Mouse (Mus musculus) liver, embryonic 11.5 days (tissue): Measurements from ENCODE around the gene BC048562. TPM values are rescaled to one million over a fixed set of nuclear protein-coding genes. Genes with fewer than 3 reads are reported as not detected.

Experiments
- ATAC-seq: fragments of 200-750 bp; cut with Nextera tagmentation; replicated peaks from 2 replicates; pipeline ENCODE4 v1.8.0; 2017; ENCODE audit warnings: moderate number of reproducible peaks, mild to moderate bottlenecking, moderate TSS enrichment, moderate library complexity; ENCODE audit not compliant: low FRiP score
- DNase-seq: peaks from one replicate; pipeline ENCODE4 v3.0.0-alpha.2; 2017; ENCODE audit warnings: low spot score
- H3K27ac ChIP-seq: fragments of 300-500 bp; sonication (generic); 2 replicates; pipeline ENCODE4 v1.5.1; 2014; ENCODE audit warnings: mild to moderate bottlenecking, low read depth, low read length, control low read depth
- H3K27me3 ChIP-seq: fragments of 300-500 bp; sonication (generic); replicated peaks from 2 replicates; pipeline ENCODE4 v1.6.1; 2014; ENCODE audit warnings: low read length, mixed read lengths; ENCODE audit not compliant: control insufficient read depth, insufficient read depth
- H3K36me3 ChIP-seq: fragments of 300-500 bp; sonication (generic); 2 replicates; pipeline ENCODE4 v1.6.1; 2014; ENCODE audit warnings: mild to moderate bottlenecking, low read length, moderate library complexity, mixed read lengths; ENCODE audit not compliant: control insufficient read depth, insufficient read depth
- H3K4me1 ChIP-seq: fragments of 300-500 bp; sonication (generic); replicated peaks from 2 replicates; pipeline ENCODE4 v1.6.1; 2014; ENCODE audit warnings: low read length, mixed read lengths; ENCODE audit not compliant: control insufficient read depth, insufficient read depth
- H3K4me2 ChIP-seq: fragments of 300-500 bp; sonication (generic); 2 replicates; pipeline ENCODE4 v1.6.1; 2014; ENCODE audit warnings: mild to moderate bottlenecking, control low read depth, moderate library complexity
- H3K4me3 ChIP-seq: fragments of 300-500 bp; sonication (generic); 2 replicates; pipeline ENCODE4 v1.5.1; 2014; ENCODE audit warnings: low read depth, low read length, control low read depth
- H3K9ac ChIP-seq: fragments of 300-500 bp; sonication (generic); 2 replicates; pipeline ENCODE4 v1.6.1; 2014; ENCODE audit warnings: low read depth, low read length, control low read depth
- H3K9me3 ChIP-seq: fragments of 300-500 bp; sonication (generic); 2 replicates; pipeline ENCODE4 v1.6.1; 2016; ENCODE audit warnings: low read length, inconsistent platforms, mixed read lengths; ENCODE audit not compliant: control insufficient read depth
- WGBS: fragments of 180-500 bp; shearing (Covaris S2); extraction: QIAGEN DNeasy Blood & Tissue Kit; methylation state at CpG from one replicate; pipeline ENCODE4 v1.1.7; 2014; 5-methylcytosine and 5-hydroxymethylcytosine counted together
- polyA plus RNA-seq: library from polyadenylated mRNA; unstranded; fragments of >200 nt; fragmentation: Nextera tagmentation; extraction: Ambion mirVana; gene quantifications from 2 replicates; pipeline ENCODE4 v1.2.1, GENCODE M21; 2014

Gene BC048562
- polyA plus RNA-seq, 1 experiment from 2014 or later: not detected

- H3K27me3 ChIP-seq: no peaks in the 10 kb centered on the region
- WGBS: 81% methylated on average over 4 of the region's 4 CpGs
- H3K4me2 ChIP-seq: peak overlapping the region; percentile 98; the same call in 1 of the 2 replicates
- H3K27ac ChIP-seq: no peak overlapping the region
- H3K9me3 ChIP-seq: no peaks in the 10 kb centered on the region
- peaks cover 47% of the 10 kb centered on the region for H3K4me1 ChIP-seq
- H3K36me3 ChIP-seq: no peaks in the 10 kb centered on the region
- H3K4me3 ChIP-seq: no peak overlapping the region
- no peak for ATAC-seq
- no peak for DNase-seq
- no peak overlapping the region for H3K9ac ChIP-seq
Observed at GRCm38 (mm10) chr9:108453458-108453857, 17.2 kb downstream of the BC048562 start.

GRCm38 (mm10) chr9:108454429-108454828 lies 18.1 kb downstream of the BC048562 start:
- no peaks in the 10 kb centered on the region for H3K27me3 ChIP-seq
- H3K4me3 ChIP-seq: no peak overlapping the region
- no peak overlapping the region for H3K27ac ChIP-seq
- H3K4me2 ChIP-seq: no peak overlapping the region
- no peak for ATAC-seq
- DNase-seq: no peak
- WGBS: 72% methylated on average over 6 of the region's 6 CpGs
- no peak overlapping the region for H3K9ac ChIP-seq
- H3K4me1 ChIP-seq: peaks cover 46% of the 10 kb centered on the region
- H3K36me3 ChIP-seq: no peaks in the 10 kb centered on the region
- H3K9me3 ChIP-seq: no peaks in the 10 kb centered on the region

GRCm38 (mm10) chr9:108455747-108456571 lies 19.7 kb downstream of the BC048562 start:
- Histone ChIP-seq H3K9me3 (no peaks in the 10 kb centered on the region), H3K4me1 (peaks cover 33% of the 10 kb centered on the region), H3K4me3 (no peak overlapping the region), H3K27ac (peak overlapping the region; percentile 35; the same call in 1 of the 2 replicates), H3K9ac (no peak overlapping the region; the same call in 1 of the 2 replicates), H3K4me2 (no peak overlapping the region), H3K27me3 (no peaks in the 10 kb centered on the region), H3K36me3 (no peaks in the 10 kb centered on the region)
- no peak for ATAC-seq
- 52% methylated on average over 12 of the region's 12 CpGs for WGBS
- DNase-seq: no peak

- Histone ChIP-seq H3K9ac (no peak overlapping the region), H3K4me3 (no peak overlapping the region), H3K27me3 (no peaks in the 10 kb centered on the region), H3K4me1 (peaks cover 31% of the 10 kb centered on the region), H3K4me2 (no peak overlapping the region), H3K36me3 (peaks cover 2% of the 10 kb centered on the region; the same call in 1 of the 2 replicates), H3K9me3 (no peaks in the 10 kb centered on the region), H3K27ac (no peak overlapping the region)
- DNase-seq (no peak), ATAC-seq (no peak)
- WGBS: 80% methylated on average over 10 of the region's 10 CpGs
Observed at GRCm38 (mm10) chr9:108456953-108457352, 20.7 kb downstream of the BC048562 start.

- ATAC-seq (no peak), DNase-seq (no peak)
- peak overlapping the region; percentile 71 for H3K4me3 ChIP-seq
- H3K4me1 ChIP-seq: peaks cover 19% of the 10 kb centered on the region
- no peaks in the 10 kb centered on the region for H3K27me3 ChIP-seq
- 86% methylated on average over 1 of the region's 1 CpGs for WGBS
- H3K36me3 ChIP-seq: peaks cover 15% of the 10 kb centered on the region
- H3K9me3 ChIP-seq: no peaks in the 10 kb centered on the region
- peak overlapping the region; percentile 75 for H3K4me2 ChIP-seq
- no peak overlapping the region for H3K9ac ChIP-seq
- peak overlapping the region; percentile 81; the same call in 1 of the 2 replicates for H3K27ac ChIP-seq
Observed at GRCm38 (mm10) chr9:108459939-108460318, 23.6 kb downstream of the BC048562 start.

GRCm38 (mm10) chr9:108460319-108461178 lies 24.3 kb downstream of the BC048562 start, which contains the start of gene Ccdc71:
Gene Ccdc71 (plus strand): TSS chr9:108460527.
- WGBS: under 1% methylated on average over 52 of the region's 52 CpGs
- H3K4me1 ChIP-seq: peaks cover 19% of the 10 kb centered on the region

GRCm38 (mm10) chr9:108461181-108461631 lies 24.9 kb downstream of the BC048562 start, which contains the start of gene Klhdc8b:
Gene Klhdc8b (minus strand): TSS chr9:108461581.
- DNase-seq (no peak), ATAC-seq (no peak)
- Histone ChIP-seq H3K27ac (peak within 1 kb of the TSS; percentile 81), H3K4me1 (peaks cover 14% of the 10 kb centered on the region), H3K4me3 (peak within 1 kb of the TSS; percentile 71), H3K9ac (peak within 1 kb of the TSS; percentile 80), H3K27me3 (no peaks in the 10 kb centered on the region), H3K9me3 (no peaks in the 10 kb centered on the region), H3K36me3 (peaks cover 15% of the 10 kb centered on the region), H3K4me2 (peak within 1 kb of the TSS; percentile 75)
- 27% methylated on average over 11 of the region's 11 CpGs for WGBS

More at GRCm38 (mm10) chr9:108460319-108461178, 24.3 kb downstream of the BC048562 start, which contains the start of gene Ccdc71:
- Histone ChIP-seq H3K4me3 (peak within 1 kb of the TSS; percentile 71), H3K27me3 (no peaks in the 10 kb centered on the region), H3K36me3 (peaks cover 15% of the 10 kb centered on the region), H3K4me2 (peak within 1 kb of the TSS; percentile 75), H3K9me3 (no peaks in the 10 kb centered on the region), H3K9ac (peak within 1 kb of the TSS; percentile 80), H3K27ac (peak within 1 kb of the TSS; percentile 81)
- peak; percentile 87 for ATAC-seq
- DNase-seq: peak; percentile 90

- no peaks in the 10 kb centered on the region for H3K27me3 ChIP-seq
- peak overlapping the region; percentile 13; the same call in 1 of the 2 replicates for H3K9ac ChIP-seq
- H3K27ac ChIP-seq: 0 out of 2 replicates have a peak overlapping the region, but pooled peaks have one; percentile 8
- peaks cover 15% of the 10 kb centered on the region for H3K36me3 ChIP-seq
- DNase-seq: no peak
- peak overlapping the region; percentile 71 for H3K4me3 ChIP-seq
- 79% methylated on average over 5 of the region's 5 CpGs for WGBS
- ATAC-seq: no peak
- H3K4me2 ChIP-seq: peak overlapping the region; percentile 75
- H3K9me3 ChIP-seq: no peaks in the 10 kb centered on the region
- H3K4me1 ChIP-seq: peaks cover 13% of the 10 kb centered on the region
Observed at GRCm38 (mm10) chr9:108461675-108462074, 25.4 kb downstream of the BC048562 start.
